Mouse (Mus musculus): ENCODE data around the gene Hmox2. TPM values are rescaled to one million over a fixed set of nuclear protein-coding genes. Genes with fewer than 3 reads are reported as not detected.

Gene Hmox2
- total RNA-seq, 2 experiments from 2014 or later = 94.2 to 105 TPM

DNA sequence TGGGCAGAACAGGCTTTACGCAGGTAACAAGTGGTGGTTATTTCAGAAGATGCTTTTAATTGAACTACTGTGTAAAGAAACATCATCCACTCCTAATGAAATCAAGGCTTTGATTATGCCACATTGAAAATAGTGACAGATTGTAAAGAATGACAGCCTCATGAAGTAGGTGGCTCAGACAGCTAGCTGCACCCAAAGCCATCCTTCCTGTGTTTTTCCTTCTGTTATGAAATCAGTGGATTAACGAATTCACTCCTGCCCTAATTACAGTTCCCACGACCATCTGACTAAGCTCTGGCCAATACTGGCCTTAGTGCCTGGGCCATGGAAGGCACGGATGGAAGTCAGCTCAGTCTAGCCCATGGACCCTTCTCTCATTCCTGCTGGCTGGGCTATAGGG, 52.8 kb downstream of the Hmox2 start:
- DNase-seq (ENCODE audit: low spot score in 2 of 2) = peak in 1 of 2 experiments; percentile 69

DNA sequence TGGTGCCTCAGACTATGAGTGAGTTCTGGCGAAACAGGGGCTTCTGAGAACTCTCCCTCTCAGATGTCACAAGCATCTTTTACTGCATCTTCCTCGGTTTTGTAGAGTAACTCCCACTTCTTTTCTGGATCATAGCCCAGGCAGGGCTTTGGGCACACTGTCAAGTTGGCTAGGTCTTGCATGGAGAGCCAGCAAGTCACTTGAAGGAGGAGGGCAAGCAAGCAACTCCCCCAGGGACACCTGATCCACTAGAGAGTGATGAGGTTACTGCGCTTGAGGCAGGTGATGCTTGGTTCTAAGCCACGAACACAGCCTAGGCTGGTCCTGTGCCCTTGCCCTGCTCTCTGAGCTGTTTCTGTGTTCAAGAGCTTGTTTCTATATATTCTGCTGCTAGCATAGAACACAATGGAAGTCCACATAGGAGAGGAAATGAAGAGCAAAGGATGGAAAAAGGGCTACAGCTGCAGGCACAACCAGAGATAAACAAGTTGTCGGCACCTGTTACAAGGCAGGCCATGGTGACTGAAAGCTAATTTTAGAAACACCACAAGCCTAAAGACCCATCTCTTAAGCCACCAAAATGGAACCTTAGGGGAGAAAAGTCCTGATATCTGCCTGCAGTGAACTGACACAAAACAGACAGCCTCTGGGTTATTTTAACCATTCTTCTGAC, 55.5 kb downstream of the Hmox2 start:
- peak in 1 of 2 experiments; percentile 81 for DNase-seq (ENCODE audit: low spot score in 2 of 2)

DNA sequence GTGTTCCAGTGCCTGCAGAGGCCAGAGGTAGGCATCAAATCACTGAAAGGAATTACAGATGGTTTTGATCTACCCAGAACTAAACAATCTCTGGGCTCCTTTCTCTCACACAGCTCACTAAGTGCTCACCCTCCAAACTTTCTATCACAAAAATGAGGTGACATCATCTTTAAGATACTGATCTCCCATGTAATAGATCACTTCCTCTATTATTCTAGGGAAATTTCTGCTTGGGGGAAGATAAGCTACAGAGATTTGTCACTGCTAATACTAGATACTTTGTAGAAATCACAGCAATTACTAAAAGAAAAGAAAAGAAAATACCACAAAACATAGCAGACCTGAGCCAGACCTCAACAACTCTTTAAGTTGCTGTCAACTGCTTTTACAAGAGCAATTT, 56.4 kb downstream of the Hmox2 start:
- DNase-seq (ENCODE audit: low spot score in 2 of 2) = peak in 1 of 2 experiments; percentile 0

DNA sequence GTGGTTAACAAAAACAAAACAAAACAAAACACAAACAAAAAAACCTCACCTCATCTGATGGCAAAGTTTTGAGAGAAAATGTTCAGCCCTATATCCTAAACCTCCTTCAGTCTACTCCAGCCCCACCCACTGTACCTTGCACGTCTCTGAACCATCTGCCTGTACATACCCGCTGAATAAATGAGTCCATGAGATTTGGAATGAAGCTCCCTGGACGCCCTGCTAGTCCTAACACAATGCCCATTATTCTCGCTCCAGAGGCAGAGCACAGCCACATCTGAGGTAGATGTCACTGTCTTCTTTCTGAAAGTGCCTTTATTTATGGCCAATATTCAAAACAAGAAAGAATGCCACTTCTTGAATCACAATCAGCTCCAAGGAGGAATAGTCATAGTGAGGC, 59.5 kb downstream of the Hmox2 start:
- DNase-seq (ENCODE audit: low spot score in 2 of 2) = no peak

DNA sequence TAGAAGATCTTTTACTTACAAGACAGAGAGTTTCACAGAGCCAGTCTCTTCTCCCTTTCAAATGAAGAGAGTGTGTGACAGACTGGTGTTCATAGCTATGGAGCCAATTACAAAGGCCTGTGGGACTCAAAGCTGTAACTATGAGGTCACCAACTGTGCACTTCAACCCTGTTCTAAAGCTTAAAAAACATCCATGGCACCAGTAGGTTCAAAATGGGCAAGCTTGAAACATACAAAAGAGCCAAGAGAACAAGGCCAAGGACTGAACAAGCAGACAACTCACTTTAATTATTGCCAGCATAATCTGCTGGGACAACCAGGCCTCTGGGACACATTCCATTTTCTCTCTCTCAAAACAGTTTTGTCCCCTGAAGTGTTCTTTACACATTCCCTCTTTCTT, 62.0 kb downstream of the Hmox2 start:
- DNase-seq (ENCODE audit: low spot score in 2 of 2) = no peak

DNA sequence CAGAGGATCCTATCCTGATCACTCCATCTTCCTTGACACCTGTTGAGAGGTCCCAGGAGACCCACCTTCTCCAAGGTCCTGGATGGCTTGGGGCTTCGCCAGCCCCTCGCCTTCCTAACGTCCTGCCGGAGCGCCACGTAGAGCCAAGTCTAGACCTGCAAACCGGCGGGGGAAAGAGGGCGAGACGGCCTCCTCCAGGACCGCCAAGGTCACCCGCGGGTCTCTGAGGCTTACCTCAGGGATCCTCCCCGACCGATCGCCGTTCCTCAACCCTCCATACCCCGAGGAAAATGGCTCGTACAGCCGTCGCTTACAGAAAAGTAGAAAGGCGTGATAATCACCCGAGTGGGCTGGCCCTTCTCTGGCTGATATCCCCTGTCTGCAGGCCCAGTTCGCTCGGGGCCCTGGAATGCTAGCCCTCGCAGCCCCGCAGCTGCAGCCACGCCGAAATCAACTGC, 63.2 kb downstream of the Hmox2 start:
- DNase-seq (ENCODE audit: low spot score in 2 of 2) = no peak

DNA sequence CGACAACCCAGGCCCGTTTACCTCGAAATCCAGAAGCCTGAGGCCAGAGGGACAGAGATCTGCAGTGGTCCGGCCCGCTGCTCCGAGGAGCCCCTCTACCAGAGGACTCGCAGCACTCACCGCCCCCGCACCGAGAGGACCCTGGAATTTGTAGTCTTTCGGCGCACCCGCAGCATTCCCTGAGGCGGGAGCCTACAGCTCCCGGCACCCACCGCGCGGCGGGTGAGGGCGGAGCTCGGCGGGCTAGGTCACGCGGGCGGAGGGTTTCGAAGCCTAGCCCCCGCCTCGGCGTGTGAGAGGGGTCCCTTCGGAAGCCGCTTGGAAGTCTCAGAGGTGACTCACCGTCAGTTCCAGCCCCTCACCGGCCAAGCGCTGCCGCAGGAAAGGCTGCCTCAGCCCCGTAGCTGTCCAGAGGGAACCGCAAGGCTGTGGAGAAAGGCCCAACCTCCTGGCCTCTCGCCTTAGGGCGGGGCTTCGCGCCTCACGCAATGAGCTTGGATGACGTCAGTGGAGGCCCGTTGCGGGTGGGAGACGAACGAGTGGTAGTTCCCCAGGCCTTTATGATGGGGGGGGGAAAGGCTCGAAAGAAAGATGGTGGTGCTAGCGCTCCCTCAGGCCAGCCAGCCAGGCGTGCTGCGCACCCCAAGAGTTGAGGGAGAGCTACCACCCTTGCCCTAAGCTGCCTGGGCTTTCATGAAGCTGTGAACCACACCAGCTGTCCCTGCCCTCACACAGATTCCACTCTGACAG, 63.8 kb downstream of the Hmox2 start, which contains the start of gene Cdip1:
Gene Cdip1 (minus strand): TSS at position 483 of the 750 bp plus-strand sequence.
- DNase-seq (ENCODE audit: low spot score in 2 of 2) = peak; percentile 95 to 97

DNA sequence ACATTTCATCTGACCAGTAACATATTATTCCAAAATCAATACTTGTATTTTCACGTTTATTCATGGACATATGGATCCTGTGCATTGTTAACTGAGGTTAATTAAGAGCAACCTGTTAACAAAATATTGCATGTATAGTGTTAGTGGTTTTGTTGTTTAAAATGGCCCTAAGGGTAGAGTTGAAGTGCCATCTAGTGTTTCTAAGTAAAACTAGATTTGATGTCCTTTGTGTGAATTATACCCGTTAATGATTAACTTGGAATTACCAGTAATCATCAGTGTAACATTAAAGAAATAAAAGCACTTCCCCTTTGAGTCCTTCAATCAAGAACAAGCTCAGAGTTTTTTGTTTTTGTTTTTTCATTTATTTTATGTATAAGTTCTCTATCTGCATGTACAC, 65.2 kb downstream of the Hmox2 start:
- no peak for DNase-seq (ENCODE audit: low spot score in 2 of 2)

DNA sequence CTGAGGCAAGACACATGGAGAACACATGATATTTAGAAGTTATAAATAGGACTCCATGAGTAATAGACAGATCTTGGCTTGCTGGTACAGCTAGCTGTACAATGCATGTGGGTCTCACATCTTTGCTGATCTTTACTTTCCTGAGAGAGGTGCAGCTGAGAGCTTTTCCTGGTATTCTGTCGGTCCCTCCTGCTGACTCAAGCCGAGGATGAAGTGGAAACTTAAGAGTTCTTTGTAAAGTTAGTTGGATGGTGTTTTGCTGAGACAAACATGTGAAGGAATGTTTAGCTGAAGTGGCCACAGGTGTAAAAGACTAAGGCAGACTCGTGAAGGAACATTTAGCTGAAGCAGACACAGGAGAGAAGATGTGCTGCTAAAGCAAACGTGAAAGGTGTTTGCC, 70.5 kb downstream of the Hmox2 start:
- no peak for DNase-seq (ENCODE audit: low spot score in 2 of 2)

Other genes starting within 250 kb of the Hmox2 start
- gene Srl, start 184.5 kb upstream of the Hmox2 start, total RNA-seq (2021) = 10 to 100 TPM; 10.0 to 10.3 TPM
- gene Tfap4, start 166.5 kb upstream of the Hmox2 start, total RNA-seq (2021) = 1 to 10 TPM; 5.3 TPM
- gene Glis2, start 131.6 kb upstream of the Hmox2 start, total RNA-seq (2021) = 10 to 100 TPM in 1 of 2 experiments, 1 to 10 TPM in 1; 9.8 to 15.4 TPM
- 10 to 100 TPM; 79.8 to 81.0 TPM for gene Pam16, start 101.4 kb upstream of the Hmox2 start, total RNA-seq (2021)
- 1 to 10 TPM; 4.5 to 5.3 TPM for gene Vasn, start 86.4 kb upstream of the Hmox2 start, total RNA-seq (2021)
- 10 to 100 TPM; 66.1 to 66.9 TPM for gene Dnaja3, start 86.4 kb upstream of the Hmox2 start, total RNA-seq (2021)
- 10 to 100 TPM; 79.0 to 95.7 TPM for gene Coro7, start 46.6 kb upstream of the Hmox2 start, total RNA-seq (2021)
- 10 to 100 TPM; 17.7 to 18.0 TPM for gene Nmral1, start 7.0 kb upstream of the Hmox2 start, total RNA-seq (2021)
- gene Cdip1, start 63.9 kb downstream of the Hmox2 start, total RNA-seq (2021) = 100 to 1,000 TPM; 241 to 246 TPM
- gene 4930562C15Rik, start 109.1 kb downstream of the Hmox2 start, total RNA-seq (2021) = not detected
- gene Ubald1, start 154.0 kb downstream of the Hmox2 start, total RNA-seq (2021) = 10 to 100 TPM; 96.1 to 98.1 TPM
- gene Mgrn1, start 159.9 kb downstream of the Hmox2 start, total RNA-seq (2021) = 100 to 1,000 TPM; 214 to 215 TPM
- gene Nudt16l1, start 212.4 kb downstream of the Hmox2 start, total RNA-seq (2021) = 10 to 100 TPM; 73.0 to 78.3 TPM
- gene Anks3, start 237.8 kb downstream of the Hmox2 start, total RNA-seq (2021) = 10 to 100 TPM; 70.2 to 71.8 TPM